Comparison of ENCODE assay signal across 8 mouse cellular contexts in genomic region chr5:134489583-134489982, GRCm38 (mm10). TPM values are rescaled to one million over a fixed set of nuclear protein-coding genes. Genes with fewer than 3 reads are reported as not detected.
DNase-seq lines count a peak whose midpoint lies in the region; ATAC-seq lines count a peak whose summit lies in the region.

No protein-coding gene starts in this region.

- H3K27me3 ChIP-seq in forebrain, embryonic 11.5 days (ENCODE audit: control insufficient read depth, insufficient read depth, low read length) = no peaks in the 10 kb centered on the region
- no peaks in the 10 kb centered on the region for H3K27me3 ChIP-seq in forebrain, embryonic 12.5 days
- no peaks in the 10 kb centered on the region for H3K27me3 ChIP-seq in heart, embryonic 16.5 days (ENCODE audit: control insufficient read depth, insufficient read depth, low read length)

- no peaks in the 10 kb centered on the region for H3K9me3 ChIP-seq in forebrain, embryonic 11.5 days (ENCODE audit: control insufficient read depth, low read length)
- H3K9me3 ChIP-seq in forebrain, embryonic 12.5 days = no peaks in the 10 kb centered on the region
- H3K9me3 ChIP-seq in heart, embryonic 16.5 days (replicated peaks; ENCODE audit: control insufficient read depth, low read length) = no peaks in the 10 kb centered on the region

- ATAC-seq in forebrain, embryonic 11.5 days (replicated peaks; ENCODE audit: low FRiP score) = no peak
- ATAC-seq in forebrain, embryonic 12.5 days (ENCODE audit: low FRiP score) = no peak
- ATAC-seq in heart, embryonic 16.5 days (replicated peaks; ENCODE audit: extremely low read depth, insufficient read depth, low FRiP score) = no peak

- H3K9ac ChIP-seq in forebrain, embryonic 11.5 days (ENCODE audit: low read length) = no peak overlapping the region
- H3K9ac ChIP-seq in forebrain, embryonic 12.5 days = no peak overlapping the region
- H3K9ac ChIP-seq in heart, embryonic 16.5 days (ENCODE audit: low read length) = peak overlapping the region; percentile 38; the same call in 1 of the 2 replicates

- H3K4me2 ChIP-seq in forebrain, embryonic 11.5 days (ENCODE audit: low read depth, low read length, severe bottlenecking) = no peak overlapping the region
- no peak overlapping the region for H3K4me2 ChIP-seq in forebrain, embryonic 12.5 days
- peak overlapping the region; percentile 13; the same call in 1 of the 2 replicates for H3K4me2 ChIP-seq in heart, embryonic 16.5 days (ENCODE audit: low read depth, low read length)

- 31% methylated on average over 9 of the region's 9 CpGs for WGBS in forebrain, embryonic 11.5 days
- WGBS in forebrain, embryonic 12.5 days = 24% methylated on average over 9 of the region's 9 CpGs
- WGBS in heart, embryonic 16.5 days = 31% methylated on average over 9 of the region's 9 CpGs

- no peak overlapping the region for H3K27ac ChIP-seq in forebrain, embryonic 11.5 days (ENCODE audit: low read depth, low read length)
- H3K27ac ChIP-seq in forebrain, embryonic 12.5 days = no peak overlapping the region
- H3K27ac ChIP-seq in heart, embryonic 16.5 days (ENCODE audit: low read length) = no peak overlapping the region

- peaks cover 6% of the 10 kb centered on the region; the same call in 1 of the 2 replicates for H3K36me3 ChIP-seq in forebrain, embryonic 11.5 days (ENCODE audit: control insufficient read depth, insufficient read depth, low read length)
- peaks cover 46% of the 10 kb centered on the region for H3K36me3 ChIP-seq in forebrain, embryonic 12.5 days (replicated peaks)
- H3K36me3 ChIP-seq in heart, embryonic 16.5 days (ENCODE audit: control insufficient read depth, insufficient read depth) = no peaks in the 10 kb centered on the region

- H3K4me1 ChIP-seq in forebrain, embryonic 11.5 days (replicated peaks; ENCODE audit: control insufficient read depth, insufficient read depth, low read length) = no peaks in the 10 kb centered on the region
- 0 out of 2 replicates have a peak, but pooled peaks cover 2% of the 10 kb centered on the region for H3K4me1 ChIP-seq in forebrain, embryonic 12.5 days
- H3K4me1 ChIP-seq in heart, embryonic 16.5 days (ENCODE audit: control insufficient read depth, insufficient read depth, low read length) = peaks cover 2% of the 10 kb centered on the region

- DNase-seq in forebrain, embryonic 11.5 days (ENCODE audit: low spot score) = peak; percentile 71
- DNase-seq in right cerebral cortex, postnatal 4 days = peak; percentile 55
- no peak for DNase-seq in right cerebral cortex, postnatal 36 days (ENCODE audit: low spot score in 2 of 2)
- peak; percentile 52 for DNase-seq in lung, postnatal 25 days (ENCODE audit: low spot score)
- no peak for DNase-seq in frontal cortex, postnatal 25 days (ENCODE audit: low spot score in 2 of 2)
- DNase-seq in right cerebral cortex, postnatal 25 days = no peak

- no peak overlapping the region for H3K4me3 ChIP-seq in forebrain, embryonic 11.5 days (ENCODE audit: low read depth, low read length)
- H3K4me3 ChIP-seq in forebrain, embryonic 12.5 days (replicated peaks) = no peak overlapping the region
- no peak overlapping the region for H3K4me3 ChIP-seq in heart, embryonic 16.5 days (ENCODE audit: low read length)

RNA-seq across cellular contexts. Expression of gene Gtf2ird1, which starts 33.1 kb away (rescaled TPM):
- polyA plus RNA-seq in forebrain, embryonic 11.5 days (2014; fragmentation: Nextera tagmentation; extraction: Ambion mirVana) = 99.8 and 103 TPM in 2 replicates
- 111 and 112 TPM in 2 replicates for polyA plus RNA-seq in forebrain, embryonic 12.5 days (2016; fragmentation: Nextera tagmentation; extraction: Ambion mirVana)
- 48.2 and 50.7 TPM in 2 replicates for polyA plus RNA-seq in heart, embryonic 16.5 days (2015; fragmentation: Nextera tagmentation; extraction: Ambion mirVana)

Comparison
In these comparisons a context has a peak if more than half of its experiments do, and no peak if none do; other contexts are left out.
1. DNase-seq: peak in forebrain, embryonic 11.5 days (single experiment), right cerebral cortex, postnatal 4 days (single experiment) and lung, postnatal 25 days (single experiment); none in right cerebral cortex, postnatal 36 days (0 of 2), frontal cortex, postnatal 25 days (0 of 2) and right cerebral cortex, postnatal 25 days (single experiment).